Mouse (Mus musculus) limb, embryonic 13.5 days (tissue): ENCODE data around the gene Patl2. TPM values are rescaled to one million over a fixed set of nuclear protein-coding genes. Genes with fewer than 3 reads are reported as not detected.
A peak's percentile ranks its signal among the peaks of the same experiment; 100 is the strongest.
"Not testable (repeated sequence)": the region's sequence is repeated elsewhere in the genome, so short reads cannot be mapped to it uniquely, and the experiment has no call there.

Experiments used
- ATAC-seq: fragments of 200-750 bp; cut with Nextera tagmentation; 2 replicates; pipeline ENCODE4 v1.8.0; 2017; ENCODE audit warnings: low read depth, moderate number of reproducible peaks, moderate TSS enrichment; ENCODE audit not compliant: low FRiP score
- H3K27ac ChIP-seq: fragments of 300-500 bp; sonication (generic); 2 replicates; pipeline ENCODE4 v1.5.1; 2015; ENCODE audit warnings: inconsistent platforms, mild to moderate bottlenecking, moderate library complexity
- H3K27me3 ChIP-seq: fragments of 300-500 bp; sonication (generic); 2 replicates; pipeline ENCODE4 v1.6.1; 2015; ENCODE audit warnings: mild to moderate bottlenecking, inconsistent platforms
- H3K36me3 ChIP-seq: fragments of 300-500 bp; sonication (generic); 2 replicates; pipeline ENCODE4 v1.6.1; 2015; ENCODE audit warnings: inconsistent platforms, mild to moderate bottlenecking, moderate library complexity
- H3K4me1 ChIP-seq: fragments of 300-500 bp; sonication (generic); 2 replicates; pipeline ENCODE4 v1.6.1; 2015; ENCODE audit warnings: inconsistent platforms
- H3K4me2 ChIP-seq: fragments of 300-500 bp; sonication (generic); replicated peaks from 2 replicates; pipeline ENCODE4 v1.6.1; 2015; ENCODE audit warnings: inconsistent platforms, mild to moderate bottlenecking, moderate library complexity
- H3K4me3 ChIP-seq: fragments of 300-500 bp; sonication (generic); 2 replicates; pipeline ENCODE4 v1.5.1; 2015; ENCODE audit warnings: moderate library complexity, mild to moderate bottlenecking, inconsistent platforms
- H3K9ac ChIP-seq: fragments of 300-500 bp; sonication (generic); 2 replicates; pipeline ENCODE4 v1.6.1; 2015; ENCODE audit warnings: mild to moderate bottlenecking, inconsistent platforms
- H3K9me3 ChIP-seq: fragments of 300-500 bp; sonication (generic); 2 replicates; pipeline ENCODE4 v1.6.1; 2016; ENCODE audit warnings: inconsistent platforms
- WGBS: fragments of 180-500 bp; shearing (Covaris S2); methylation state at CpG from one replicate; pipeline ENCODE4 v1.1.7; 2015; 5-methylcytosine and 5-hydroxymethylcytosine counted together
- polyA plus RNA-seq: library from polyadenylated mRNA; unstranded; fragments of >200 nt; fragmentation: Nextera tagmentation; extraction: Ambion mirVana; gene quantifications from 2 replicates; pipeline ENCODE4 v1.2.1, GENCODE M21; 2015

Patl2 gene
- polyA plus RNA-seq, 1 experiment from 2014 or later, result not detected

DNA sequence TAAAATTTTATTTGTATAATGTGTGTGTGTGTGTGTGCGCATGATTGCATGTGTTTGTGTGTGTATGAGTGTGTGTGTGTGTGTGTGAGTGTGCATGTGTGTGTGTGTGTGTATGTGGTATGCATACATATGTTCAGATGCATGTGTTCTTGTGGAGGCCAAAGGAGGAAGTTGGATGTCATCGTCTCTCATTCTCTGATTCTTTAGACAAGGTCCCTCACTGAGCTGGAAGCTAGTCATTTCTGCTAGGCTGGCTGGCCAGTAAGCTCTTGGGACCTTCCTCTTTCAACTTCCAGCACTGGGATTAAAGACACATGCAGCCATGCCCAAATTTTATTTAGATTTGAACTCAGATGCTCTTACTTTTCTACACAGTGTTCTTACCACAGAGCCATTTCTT, 53.9 kb downstream of the Patl2 start:
- 95% methylated on average over 2 of the region's 2 CpGs for WGBS

DNA sequence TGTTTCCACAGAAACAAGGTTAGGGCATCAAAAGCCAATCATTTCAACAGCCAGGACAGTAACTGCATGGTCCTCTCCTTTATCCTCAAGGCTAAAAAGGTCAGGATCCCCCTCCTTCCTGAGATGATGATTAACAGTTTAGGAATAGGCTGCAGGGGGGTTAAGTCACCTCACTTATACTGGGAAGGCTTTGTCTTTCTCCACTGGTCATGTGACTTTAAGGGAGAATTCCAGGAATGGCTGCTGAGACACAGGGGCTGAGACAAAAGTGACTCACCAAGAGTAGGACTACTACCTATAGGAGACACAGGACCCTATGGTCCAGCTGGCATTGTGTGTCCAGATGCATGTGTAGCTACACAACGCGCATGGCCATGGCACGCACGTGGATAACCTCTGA, 58.4 kb downstream of the Patl2 start:
- Histone ChIP-seq H3K9ac (no peak overlapping the region), H3K27me3 (0 out of 2 replicates have a peak, but pooled peaks cover 2% of the 10 kb centered on the region), H3K27ac (no peak overlapping the region), H3K9me3 (no peaks in the 10 kb centered on the region), H3K4me3 (no peak overlapping the region), H3K4me2 (no peak overlapping the region), H3K4me1 (no peaks in the 10 kb centered on the region), H3K36me3 (no peaks in the 10 kb centered on the region)
- 89% methylated on average over 4 of the region's 4 CpGs for WGBS
- no peak for ATAC-seq

More for the DNA sequence above, 53.9 kb downstream of the Patl2 start:
- 0 out of 2 replicates have a peak, but pooled peaks cover 2% of the 10 kb centered on the region for H3K27me3 ChIP-seq
- no peak overlapping the region for H3K27ac ChIP-seq
- H3K4me1 ChIP-seq, result no peaks in the 10 kb centered on the region
- no peaks in the 10 kb centered on the region for H3K36me3 ChIP-seq
- no peak for ATAC-seq
- H3K4me3 ChIP-seq, result no peak overlapping the region
- no peak overlapping the region for H3K4me2 ChIP-seq
- H3K9ac ChIP-seq, result no peak overlapping the region
- no peaks in the 10 kb centered on the region for H3K9me3 ChIP-seq

DNA sequence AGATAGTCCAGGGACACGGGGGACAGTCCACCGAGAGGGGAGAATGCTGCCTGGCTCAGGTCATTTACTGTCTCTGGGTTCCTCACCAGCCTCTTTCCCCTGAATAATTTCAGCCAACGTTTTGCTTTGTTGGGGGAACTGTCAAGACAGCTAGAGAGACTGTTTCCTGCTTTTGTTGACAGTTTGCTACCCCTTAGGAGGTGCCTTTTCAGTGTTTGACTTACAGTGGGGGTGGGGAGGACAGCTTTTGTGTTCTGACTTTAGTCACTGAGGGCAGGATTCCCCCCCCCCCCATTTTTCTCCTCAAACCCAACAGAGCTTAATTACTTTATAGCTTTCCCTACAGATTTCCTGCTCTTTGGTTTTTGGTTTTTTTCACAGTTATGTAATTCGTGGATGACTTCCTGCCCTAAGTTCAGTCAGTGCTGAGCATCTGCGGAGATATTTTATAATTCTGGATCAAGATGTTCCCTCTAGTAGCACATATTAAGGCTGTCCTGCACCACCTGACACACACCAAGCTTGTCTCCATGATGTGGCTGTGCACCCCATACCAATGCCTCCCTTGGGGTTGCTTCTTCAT, 59.1 kb downstream of the Patl2 start:
- ATAC-seq, result no peak
- no peak overlapping the region for H3K4me2 ChIP-seq
- H3K36me3 ChIP-seq, result no peaks in the 10 kb centered on the region
- H3K27me3 ChIP-seq, result 0 out of 2 replicates have a peak, but pooled peaks cover 2% of the 10 kb centered on the region
- 52% methylated on average over 5 of the region's 5 CpGs for WGBS
- no peaks in the 10 kb centered on the region for H3K9me3 ChIP-seq
- H3K4me3 ChIP-seq, result no peak overlapping the region
- H3K9ac ChIP-seq, result no peak overlapping the region
- H3K27ac ChIP-seq, result no peak overlapping the region
- H3K4me1 ChIP-seq, result no peaks in the 10 kb centered on the region

DNA sequence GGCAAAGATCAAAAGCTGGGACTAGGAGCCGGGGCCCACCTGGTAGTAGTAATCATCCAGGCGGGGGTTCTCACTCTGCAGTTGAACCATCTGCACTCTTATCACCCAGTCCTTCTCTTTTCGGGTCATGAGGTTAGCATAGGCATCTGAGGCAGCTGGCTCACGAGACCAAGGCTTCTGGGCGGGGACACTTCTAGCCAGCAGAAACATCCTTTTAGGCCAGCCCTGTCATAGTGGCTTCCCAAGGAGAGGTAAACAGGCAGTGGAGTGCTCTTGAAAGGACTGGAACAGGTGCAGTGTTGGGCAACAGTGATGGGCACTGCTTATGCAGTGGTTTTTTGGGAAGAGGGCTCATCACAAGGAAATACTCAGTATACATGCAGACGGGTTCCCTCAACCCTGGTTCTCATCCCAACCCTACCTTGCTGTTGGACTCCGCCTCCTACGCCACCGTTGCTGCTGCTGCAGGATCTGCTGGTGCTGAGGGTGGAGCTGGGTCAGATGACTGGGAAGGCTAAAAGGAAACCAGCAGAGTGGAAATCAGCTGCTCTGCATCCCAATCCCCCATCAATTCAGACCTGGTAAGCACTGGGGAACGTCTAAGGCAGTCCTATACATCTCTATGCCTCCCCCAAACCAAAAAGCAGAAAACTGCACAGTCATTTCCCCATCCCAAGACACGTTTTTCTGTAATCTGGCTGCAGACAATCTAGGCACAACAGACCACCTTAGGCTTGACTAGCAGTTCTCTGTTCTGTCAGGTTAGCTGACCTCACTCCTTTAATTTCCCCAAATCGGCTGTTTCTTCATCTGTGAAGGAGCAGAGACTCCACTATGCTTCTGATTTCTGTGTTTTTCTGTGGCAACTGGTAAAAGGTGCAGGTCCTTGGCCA, 60.1 kb downstream of the Patl2 start:
- ATAC-seq, result no peak
- Histone ChIP-seq H3K4me3 (no peak overlapping the region), H3K36me3 (no peaks in the 10 kb centered on the region), H3K4me2 (no peak overlapping the region), H3K9ac (no peak overlapping the region), H3K9me3 (no peaks in the 10 kb centered on the region), H3K4me1 (no peaks in the 10 kb centered on the region), H3K27me3 (0 out of 2 replicates have a peak, but pooled peaks cover 2% of the 10 kb centered on the region), H3K27ac (no peak overlapping the region)
- WGBS, result 44% methylated on average over 12 of the region's 12 CpGs

DNA sequence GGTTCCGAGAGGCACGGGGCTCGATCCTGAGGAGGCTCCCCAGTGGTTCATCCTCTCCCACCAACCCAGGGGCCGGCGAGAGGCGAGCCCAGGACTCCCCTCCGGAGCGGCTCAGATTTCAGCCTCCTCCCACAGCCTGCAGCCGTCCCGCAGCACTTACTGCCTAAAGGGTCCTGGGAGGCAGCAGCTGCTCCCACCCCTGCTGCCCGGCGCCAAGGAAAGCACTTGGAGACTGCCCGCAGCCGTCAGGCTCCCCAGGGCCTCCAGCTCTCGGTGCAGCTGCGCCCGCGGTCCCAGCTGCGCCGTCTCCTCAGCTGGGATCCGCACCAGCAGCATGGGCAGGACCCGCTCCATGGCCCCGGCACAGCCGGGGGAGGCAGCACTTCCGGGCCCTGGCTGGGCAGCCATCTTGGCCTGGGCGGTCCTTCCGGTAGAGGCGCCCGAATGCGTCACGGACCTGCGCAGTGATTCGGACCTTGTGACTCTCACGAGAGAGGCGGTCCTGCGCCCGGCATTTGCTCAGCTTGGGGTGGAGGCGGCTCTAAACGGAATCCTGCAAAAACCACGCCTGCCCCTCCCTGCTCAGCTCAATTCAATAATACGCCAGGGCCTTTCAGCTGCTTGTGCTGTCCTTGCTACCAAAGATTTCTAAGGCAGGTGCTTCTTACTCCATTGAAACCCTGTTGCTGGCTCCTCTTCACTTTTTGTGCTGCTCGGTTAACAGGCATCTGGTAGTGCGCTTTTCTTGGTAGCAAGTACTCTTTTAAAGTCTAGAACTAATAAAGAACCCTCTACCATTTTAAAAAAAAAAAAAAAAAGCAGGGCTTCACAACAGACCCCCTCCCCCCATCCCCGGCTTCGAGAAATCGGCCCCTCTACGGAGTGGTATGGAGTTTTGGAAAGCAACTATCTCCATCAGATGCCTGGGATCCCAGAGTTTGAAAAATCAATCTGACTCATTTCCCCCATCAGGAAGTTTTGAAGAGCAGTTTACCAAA, 67.7 kb downstream of the Patl2 start, which contains the start of gene Spg11:
Gene Spg11, minus strand, starts transcription at position 426 of the 998 bp plus-strand sequence.
- H3K4me1 ChIP-seq, result peaks cover 13% of the 10 kb centered on the region
- H3K9me3 ChIP-seq, result no peaks in the 10 kb centered on the region
- peak within 1 kb of the TSS; percentile 91 for H3K9ac ChIP-seq
- H3K4me3 ChIP-seq, result peak within 1 kb of the TSS; percentile 80
- H3K27me3 ChIP-seq, result no peaks in the 10 kb centered on the region
- peak; percentile 99 for ATAC-seq
- under 1% methylated on average over 47 of the region's 47 CpGs for WGBS
- peak within 1 kb of the TSS; percentile 66 for H3K4me2 ChIP-seq
- H3K36me3 ChIP-seq, result peaks cover 9% of the 10 kb centered on the region
- H3K27ac ChIP-seq, result peak within 1 kb of the TSS; percentile 98

DNA sequence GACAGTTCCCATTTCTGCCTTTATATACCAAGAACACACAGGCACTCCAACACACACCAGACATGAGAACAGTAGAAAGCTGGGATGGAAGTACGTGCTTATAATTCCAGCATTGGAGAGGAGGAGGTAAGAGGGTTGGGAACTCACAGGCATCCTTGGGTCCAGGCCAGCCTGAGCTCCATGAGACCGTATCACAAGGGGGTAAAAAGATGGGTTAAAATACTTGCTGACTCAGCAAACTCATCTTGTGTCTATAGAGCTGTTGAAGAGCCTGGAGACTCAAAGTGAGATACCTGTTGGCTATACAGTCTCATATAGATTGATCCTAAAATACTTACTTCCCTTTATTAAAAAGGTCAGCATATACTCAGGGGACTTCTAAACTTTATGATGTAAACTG, 69.1 kb downstream of the Patl2 start:
- 96% methylated on average over 2 of the region's 2 CpGs for WGBS
- no peak for ATAC-seq
- Histone ChIP-seq H3K4me1 (peaks cover 13% of the 10 kb centered on the region), H3K27ac (no peak overlapping the region), H3K4me3 (no peak overlapping the region), H3K9me3 (no peaks in the 10 kb centered on the region), H3K4me2 (peak overlapping the region; percentile 66), H3K27me3 (no peaks in the 10 kb centered on the region), H3K9ac (peak overlapping the region; percentile 91; the same call in 1 of the 2 replicates), H3K36me3 (peaks cover 14% of the 10 kb centered on the region)

DNA sequence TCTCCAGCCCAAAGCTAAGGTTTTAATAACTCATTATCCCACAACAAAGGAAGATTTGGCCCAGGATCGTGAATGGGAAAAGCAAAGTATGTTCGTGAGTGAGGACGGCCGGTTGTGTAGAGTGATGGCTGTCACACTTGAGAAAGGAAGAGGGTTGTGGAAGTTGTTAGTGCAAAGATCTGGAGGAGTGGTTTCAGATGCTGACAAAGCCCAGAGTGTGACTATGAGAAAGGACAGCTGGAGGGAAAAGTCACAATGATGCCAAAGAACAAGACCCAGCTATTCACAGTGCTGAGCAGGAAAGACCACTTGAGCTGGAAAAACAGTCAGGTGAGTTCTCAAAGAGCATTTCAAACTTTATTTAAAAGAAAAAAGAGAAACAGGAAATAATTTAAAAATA, 76.3 kb downstream of the Patl2 start:
- H3K36me3 ChIP-seq, result peaks cover 66% of the 10 kb centered on the region
- no peak for ATAC-seq
- no peaks in the 10 kb centered on the region for H3K27me3 ChIP-seq
- no peak overlapping the region for H3K27ac ChIP-seq
- H3K9ac ChIP-seq, result no peak overlapping the region
- no peak overlapping the region for H3K4me3 ChIP-seq
- no peaks in the 10 kb centered on the region for H3K9me3 ChIP-seq
- H3K4me2 ChIP-seq, result no peak overlapping the region
- no peaks in the 10 kb centered on the region for H3K4me1 ChIP-seq
- WGBS, result 83% methylated on average over 4 of the region's 4 CpGs

DNA sequence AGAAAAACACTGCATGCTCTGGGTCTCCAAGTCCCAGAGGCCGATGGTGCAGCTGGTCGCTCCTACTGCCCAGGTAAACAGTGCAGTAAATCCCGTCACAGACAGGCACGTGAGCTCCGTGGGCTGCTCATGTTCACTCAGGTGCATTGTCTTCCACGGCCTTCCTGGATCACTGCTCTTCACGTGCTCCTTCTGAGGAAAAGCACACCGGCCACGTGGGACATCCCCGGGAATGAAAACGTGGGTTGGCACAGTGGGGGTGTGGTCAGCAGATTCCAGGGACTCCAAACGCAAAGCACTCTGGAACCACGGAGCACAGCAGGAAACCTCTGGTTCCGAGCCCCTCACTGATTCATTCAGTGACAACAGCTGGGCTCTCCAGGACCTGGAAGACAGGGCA, 77.9 kb downstream of the Patl2 start:
- H3K4me2 ChIP-seq, result no peak overlapping the region
- H3K36me3 ChIP-seq, result peaks cover 67% of the 10 kb centered on the region
- no peaks in the 10 kb centered on the region for H3K4me1 ChIP-seq
- no peak for ATAC-seq
- WGBS, result 80% methylated on average over 14 of the region's 14 CpGs
- H3K4me3 ChIP-seq, result no peak overlapping the region
- H3K27ac ChIP-seq, result no peak overlapping the region
- H3K9ac ChIP-seq, result no peak overlapping the region
- no peaks in the 10 kb centered on the region for H3K27me3 ChIP-seq
- no peaks in the 10 kb centered on the region for H3K9me3 ChIP-seq

DNA sequence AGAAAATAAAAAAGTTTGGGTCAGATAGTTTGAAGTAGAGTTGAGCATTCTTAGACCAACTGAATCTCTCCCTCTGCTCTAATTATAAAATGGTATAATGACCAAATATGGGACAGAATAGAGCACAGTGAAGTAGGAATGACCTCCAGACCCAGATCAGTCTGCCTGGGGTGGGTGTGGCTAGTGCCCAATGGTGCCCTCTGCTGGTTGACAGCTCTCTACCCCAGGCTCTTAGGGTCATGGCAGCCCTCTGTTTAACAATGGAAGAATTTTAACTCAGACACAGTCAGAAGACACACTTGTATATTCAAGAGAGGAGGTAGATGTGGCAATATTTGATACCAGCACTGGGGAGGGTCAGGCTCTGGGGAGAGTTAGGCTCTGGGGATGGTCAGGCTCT, 83.9 kb downstream of the Patl2 start:
- H3K4me1 ChIP-seq, result no peaks in the 10 kb centered on the region
- H3K9ac ChIP-seq, result no peak overlapping the region
- H3K4me3 ChIP-seq, result no peak overlapping the region
- no peaks in the 10 kb centered on the region for H3K9me3 ChIP-seq
- H3K27me3 ChIP-seq, result no peaks in the 10 kb centered on the region
- no peak overlapping the region for H3K27ac ChIP-seq
- ATAC-seq, result no peak
- H3K36me3 ChIP-seq, result peaks cover 68% of the 10 kb centered on the region
- H3K4me2 ChIP-seq, result no peak overlapping the region

DNA sequence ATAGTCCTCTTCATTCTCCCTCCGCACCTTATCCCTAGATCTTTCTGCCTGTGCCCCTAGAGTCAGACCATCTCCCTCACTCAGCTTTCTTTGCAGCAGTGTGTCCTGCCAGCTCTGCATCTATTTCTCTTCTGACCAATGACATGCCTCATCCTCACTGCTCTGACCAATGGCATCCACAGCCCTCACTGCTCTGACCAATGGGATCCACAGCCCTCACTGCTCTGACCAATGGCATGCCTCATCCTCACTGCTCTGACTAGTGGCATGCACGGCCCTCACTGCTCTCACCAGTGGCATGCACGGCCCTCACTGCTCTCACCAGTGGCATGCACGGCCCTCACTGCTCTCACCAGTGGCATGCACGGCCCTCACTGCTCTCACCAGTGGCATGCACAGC, 88.3 kb downstream of the Patl2 start:
- not testable (repeated sequence) for H3K4me3 ChIP-seq, H3K9ac ChIP-seq, H3K9me3 ChIP-seq, ATAC-seq, H3K27ac ChIP-seq, H3K4me2 ChIP-seq, H3K4me1 ChIP-seq, H3K27me3 ChIP-seq
- H3K36me3 ChIP-seq, result peaks cover 80% of the 10 kb centered on the region
- WGBS, result 81% methylated on average over 5 of the region's 5 CpGs

DNA sequence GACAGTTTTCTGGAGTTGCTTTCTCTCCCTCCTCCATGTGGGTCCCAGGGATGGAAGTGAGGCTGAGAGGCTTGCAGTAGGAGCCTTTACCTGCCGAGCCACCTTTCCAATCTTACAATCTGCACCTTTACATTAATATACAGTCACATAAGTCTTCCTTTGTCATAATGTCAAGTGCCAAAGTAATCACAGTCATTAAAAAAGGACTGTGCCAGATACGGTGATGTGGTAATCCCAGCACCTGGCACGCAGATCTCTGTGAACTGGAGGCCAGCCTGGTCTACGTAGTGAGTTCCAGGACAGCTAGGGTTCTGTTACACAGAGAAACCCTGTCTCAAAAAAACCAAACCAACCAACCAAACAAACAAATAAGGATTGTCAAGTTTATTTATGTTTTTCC, 92.1 kb downstream of the Patl2 start:
- Histone ChIP-seq H3K27ac (no peak overlapping the region), H3K27me3 (no peaks in the 10 kb centered on the region), H3K36me3 (peaks cover 82% of the 10 kb centered on the region), H3K4me2 (no peak overlapping the region), H3K9ac (no peak overlapping the region), H3K9me3 (no peaks in the 10 kb centered on the region), H3K4me1 (no peaks in the 10 kb centered on the region), H3K4me3 (no peak overlapping the region)
- WGBS, result 86% methylated on average over 4 of the region's 4 CpGs
- ATAC-seq, result no peak

DNA sequence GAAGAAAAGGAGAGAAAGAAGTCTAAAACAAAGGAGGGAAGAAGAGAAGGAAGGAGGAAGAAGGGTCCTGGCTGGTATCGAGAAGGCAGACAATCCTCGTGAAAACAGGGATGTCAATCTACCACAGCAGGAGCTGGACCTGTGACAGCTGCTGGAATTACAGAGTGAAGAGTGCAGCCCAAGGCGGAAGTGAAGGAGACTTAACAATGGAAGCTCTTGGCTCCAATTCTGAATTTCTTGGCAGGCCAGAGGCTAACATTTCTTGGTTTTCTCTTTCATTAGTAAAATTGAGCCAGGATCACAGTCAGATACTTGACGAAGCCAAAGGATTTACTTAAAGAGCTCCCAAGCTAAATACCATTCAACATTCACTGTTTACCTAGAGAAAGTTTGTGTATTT, 99.5 kb downstream of the Patl2 start:
- Histone ChIP-seq H3K4me1 (no peaks in the 10 kb centered on the region), H3K9me3 (no peaks in the 10 kb centered on the region), H3K36me3 (peaks cover 77% of the 10 kb centered on the region), H3K27me3 (no peaks in the 10 kb centered on the region), H3K4me3 (no peak overlapping the region), H3K9ac (no peak overlapping the region), H3K4me2 (no peak overlapping the region), H3K27ac (no peak overlapping the region)
- WGBS, result 79% methylated on average over 4 of the region's 4 CpGs
- no peak for ATAC-seq
